17 mouse cellular contexts compared by ENCODE assay signal in genomic region chr3:100711486-100711885, GRCm38 (mm10). TPM values are rescaled to one million over a fixed set of nuclear protein-coding genes. Genes with fewer than 3 reads are reported as not detected.
A peak's percentile ranks its signal among the peaks of the same experiment; 100 is the strongest.
DNase-seq lines count a peak whose midpoint lies in the region; ATAC-seq lines count a peak whose summit lies in the region.
"Had no signal": no experiment of that assay in that cellular context is flagged by ENCODE, and none has a peak within 500 bp of the region (broad histone marks: within the 10 kb centered on the region; RNA-seq: fewer than 3 reads in every experiment).

No protein-coding gene starts in this region.

- H3K36me3 ChIP-seq in heart, embryonic 13.5 days, result no peaks in the 10 kb centered on the region
- H3K36me3 ChIP-seq in neural tube, embryonic 15.5 days, result no peaks in the 10 kb centered on the region
- H3K36me3 ChIP-seq in embryonic facial prominence, embryonic 13.5 days, result no peaks in the 10 kb centered on the region
- H3K36me3 ChIP-seq: forebrain, embryonic 12.5 days; hindbrain, embryonic 13.5 days had no signal

- no peak overlapping the region for H3K4me2 ChIP-seq in heart, embryonic 13.5 days
- H3K4me2 ChIP-seq in neural tube, embryonic 15.5 days, result no peak overlapping the region
- peak overlapping the region; percentile 26; the same call in 1 of the 2 replicates for H3K4me2 ChIP-seq in embryonic facial prominence, embryonic 13.5 days
- H3K4me2 ChIP-seq: forebrain, embryonic 12.5 days; hindbrain, embryonic 13.5 days had no signal

- H3K27me3 ChIP-seq in heart, embryonic 13.5 days (replicated peaks), result no peaks in the 10 kb centered on the region
- H3K27me3 ChIP-seq in neural tube, embryonic 15.5 days (replicated peaks), result no peaks in the 10 kb centered on the region
- H3K27me3 ChIP-seq in embryonic facial prominence, embryonic 13.5 days, result no peaks in the 10 kb centered on the region
- H3K27me3 ChIP-seq: forebrain, embryonic 12.5 days; hindbrain, embryonic 13.5 days had no signal

- intact Hi-C loops in heart, postnatal 10 days (cut with DNase I), result no loop called here

- no peaks in the 10 kb centered on the region for H3K9me3 ChIP-seq in heart, embryonic 13.5 days
- no peaks in the 10 kb centered on the region for H3K9me3 ChIP-seq in neural tube, embryonic 15.5 days (replicated peaks)
- H3K9me3 ChIP-seq in embryonic facial prominence, embryonic 13.5 days, result no peaks in the 10 kb centered on the region
- H3K9me3 ChIP-seq: forebrain, embryonic 12.5 days; hindbrain, embryonic 13.5 days had no signal

- H3K4me1 ChIP-seq in heart, embryonic 13.5 days, result peaks cover 59% of the 10 kb centered on the region
- H3K4me1 ChIP-seq in neural tube, embryonic 15.5 days, result no peaks in the 10 kb centered on the region
- peaks cover 15% of the 10 kb centered on the region for H3K4me1 ChIP-seq in embryonic facial prominence, embryonic 13.5 days
- H3K4me1 ChIP-seq: forebrain, embryonic 12.5 days; hindbrain, embryonic 13.5 days had no signal

- no peak overlapping the region for H3K4me3 ChIP-seq in heart, embryonic 13.5 days
- no peak overlapping the region for H3K4me3 ChIP-seq in neural tube, embryonic 15.5 days (replicated peaks)
- no peak overlapping the region for H3K4me3 ChIP-seq in embryonic facial prominence, embryonic 13.5 days
- H3K4me3 ChIP-seq: forebrain, embryonic 12.5 days; gastrocnemius, adult 2 months; hindbrain, embryonic 13.5 days had no signal

- DNase-seq in heart, postnatal 10 days, result no peak
- DNase-seq in neural tube, embryonic 10.5 days (ENCODE audit: extremely low spot score, low spot score), result peak; percentile 59
- DNase-seq in mesoderm, embryonic 11.5 days (ENCODE audit: low read depth, low spot score), result peak; percentile 69
- DNase-seq in lung, adult 18-20 months, result no peak
- no peak for DNase-seq in cerebellum, postnatal 4 days (ENCODE audit: low spot score in 2 of 2)
- DNase-seq: adrenal gland, postnatal 25 days; cerebellum, adult 9-11 months; gastrocnemius, adult 2 months; kidney, adult 2 months; lung, postnatal 14 days had no signal

- ATAC-seq in heart, embryonic 13.5 days (ENCODE audit: extremely low read depth, insufficient number of reproducible peaks, low FRiP score, low TSS enrichment), result no peak
- ATAC-seq in neural tube, embryonic 15.5 days (ENCODE audit: low FRiP score), result no peak
- ATAC-seq in embryonic facial prominence, embryonic 13.5 days (ENCODE audit: insufficient number of reproducible peaks, insufficient read depth, low FRiP score, low TSS enrichment, low read depth), result no peak

- H3K27ac ChIP-seq in heart, embryonic 13.5 days (replicated peaks), result 0 out of 2 replicates have a peak overlapping the region, but pooled peaks have one; percentile 17
- H3K27ac ChIP-seq in neural tube, embryonic 15.5 days (replicated peaks), result no peak overlapping the region
- H3K27ac ChIP-seq in embryonic facial prominence, embryonic 13.5 days, result no peak overlapping the region
- H3K27ac ChIP-seq: forebrain, embryonic 12.5 days; gastrocnemius, adult 2 months; hindbrain, embryonic 13.5 days; liver, embryonic 14.5 days; stomach, postnatal 0 days had no signal

- H3K9ac ChIP-seq in heart, embryonic 13.5 days, result no peak overlapping the region
- no peak overlapping the region for H3K9ac ChIP-seq in neural tube, embryonic 15.5 days (replicated peaks)
- no peak overlapping the region for H3K9ac ChIP-seq in embryonic facial prominence, embryonic 13.5 days
- H3K9ac ChIP-seq: forebrain, embryonic 12.5 days; hindbrain, embryonic 13.5 days; liver, embryonic 14.5 days had no signal

- 35% methylated on average over 4 of the region's 4 CpGs for WGBS in heart, embryonic 13.5 days
- 47% methylated on average over 4 of the region's 4 CpGs for WGBS in neural tube, embryonic 15.5 days
- WGBS in embryonic facial prominence, embryonic 13.5 days, result 15% methylated on average over 4 of the region's 4 CpGs

RNA-seq across cellular contexts. Expression of gene Man1a2, which starts 26.2 kb away (rescaled TPM):
- polyA plus RNA-seq in heart, embryonic 13.5 days (2015; fragmentation: Nextera tagmentation; extraction: Ambion mirVana), result 46.7 and 54.2 TPM in 2 replicates
- total RNA-seq in heart, postnatal 10 days (2021), result 10 to 100 TPM; 61.4 to 68.7 TPM
- polyA plus RNA-seq in neural tube, embryonic 15.5 days (2015; fragmentation: Nextera tagmentation; extraction: Ambion mirVana), result 42.4 and 48.2 TPM in 2 replicates
- 64.1 and 64.5 TPM in 2 replicates for polyA plus RNA-seq in embryonic facial prominence, embryonic 13.5 days (2015; fragmentation: Nextera tagmentation; extraction: Ambion mirVana)

Comparison
In these comparisons a context has a peak if more than half of its experiments do, and no peak if none do; other contexts are left out.
1. DNase-seq: peak in neural tube, embryonic 10.5 days (single experiment) and mesoderm, embryonic 11.5 days (single experiment); none in heart, postnatal 10 days (0 of 2), lung, adult 18-20 months (0 of 2) and cerebellum, postnatal 4 days (0 of 2).